Mouse (Mus musculus) kidney, postnatal 0 days (tissue): ENCODE measurements around the gene Spa17. TPM values are rescaled to one million over a fixed set of nuclear protein-coding genes. Genes with fewer than 3 reads are reported as not detected.

ENCODE experiments used
- ATAC-seq: fragments of 200-750 bp; cut with Nextera tagmentation; replicated peaks from 2 replicates; pipeline ENCODE4 v1.8.0; 2017; ENCODE audit warnings: low read depth, moderate number of reproducible peaks, moderate TSS enrichment, moderate library complexity; ENCODE audit not compliant: low FRiP score
- DNase-seq: peaks from one replicate; pipeline ENCODE4 v3.0.0-alpha.2; 2016; ENCODE audit warnings: low spot score
- H3K27ac ChIP-seq: fragments of 300-500 bp; sonication (generic); 2 replicates; pipeline ENCODE4 v1.5.1; 2014; ENCODE audit warnings: mild to moderate bottlenecking
- H3K27me3 ChIP-seq: fragments of 300-500 bp; sonication (generic); 2 replicates; pipeline ENCODE4 v1.6.1; 2014; ENCODE audit warnings: low read length, mixed read lengths; ENCODE audit not compliant: insufficient read depth
- H3K36me3 ChIP-seq: fragments of 300-500 bp; sonication (generic); 2 replicates; pipeline ENCODE4 v1.6.1; 2014; ENCODE audit warnings: low read length, mixed read lengths; ENCODE audit not compliant: insufficient read depth
- H3K4me1 ChIP-seq: fragments of 300-500 bp; sonication (generic); replicated peaks from 2 replicates; pipeline ENCODE4 v1.6.1; 2014; ENCODE audit warnings: antibody characterized with exemption, low read length, mixed read lengths; ENCODE audit not compliant: insufficient read depth
- H3K4me2 ChIP-seq: fragments of 300-500 bp; sonication (generic); 2 replicates; pipeline ENCODE4 v1.6.1; 2014; ENCODE audit warnings: mild to moderate bottlenecking, low read length, moderate library complexity, mixed read lengths
- H3K4me3 ChIP-seq: fragments of 300-500 bp; sonication (generic); replicated peaks from 2 replicates; pipeline ENCODE4 v1.5.1; 2014; ENCODE audit warnings: low read depth, low read length
- H3K9ac ChIP-seq: fragments of 300-500 bp; sonication (generic); 2 replicates; pipeline ENCODE4 v1.6.1; 2014; ENCODE audit warnings: low read depth, low read length
- H3K9me3 ChIP-seq: fragments of 300-500 bp; sonication (generic); replicated peaks from 2 replicates; pipeline ENCODE4 v1.6.1; 2016; ENCODE audit warnings: low read length, inconsistent platforms, mixed read lengths
- CTCF ChIP-seq: IDR thresholded peaks from 2 replicates; pipeline ENCODE4 v1.5.1; 2016; ENCODE audit warnings: antibody characterized with exemption, low read depth, mild to moderate bottlenecking, moderate library complexity
- WGBS: fragments of 180-500 bp; shearing (Covaris S2); extraction: QIAGEN DNeasy Blood & Tissue Kit; methylation state at CpG from one replicate; pipeline ENCODE4 v1.1.7; 2014; 5-methylcytosine and 5-hydroxymethylcytosine counted together
- polyA plus RNA-seq: library from polyadenylated mRNA; unstranded; fragments of >200 nt; fragmentation: Nextera tagmentation; extraction: Ambion mirVana; gene quantifications from 2 replicates; pipeline ENCODE4 v1.2.1, GENCODE M21; 2015

Spa17 gene
- polyA plus RNA-seq, 1 experiment from 2014 or later: 12.3 TPM

GRCm38 (mm10) chr9:37632305-37632704, 18.8 kb upstream of the Spa17 start:
- Histone ChIP-seq H3K36me3 (no peaks in the 10 kb centered on the region), H3K4me3 (no peak overlapping the region), H3K9ac (no peak overlapping the region), H3K27me3 (no peaks in the 10 kb centered on the region), H3K9me3 (no peaks in the 10 kb centered on the region), H3K27ac (no peak overlapping the region), H3K4me1 (no peaks in the 10 kb centered on the region), H3K4me2 (no peak overlapping the region)
- TF ChIP-seq CTCF: no peak
- DNase-seq (no peak), ATAC-seq (no peak)
- WGBS: 77% methylated on average over 2 of the region's 2 CpGs

DNA sequence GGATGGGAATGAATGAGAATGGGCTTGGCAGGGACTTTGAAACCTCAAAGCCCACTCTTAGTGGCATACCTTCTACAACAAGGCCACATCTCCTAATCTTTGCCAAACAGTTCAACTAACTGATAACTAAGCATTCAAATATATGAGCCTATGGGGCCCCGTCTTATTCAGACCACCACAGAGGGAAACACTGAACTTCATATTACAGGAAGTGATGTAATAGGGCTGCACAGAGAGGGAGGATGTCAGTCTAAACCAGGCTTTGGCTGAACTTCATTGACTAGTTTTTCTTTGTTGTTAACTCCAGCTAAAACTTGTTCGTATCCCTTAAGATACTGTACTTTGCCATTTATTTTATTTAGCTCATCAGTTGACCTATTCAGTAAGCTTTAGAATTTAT, 16.4 kb upstream of the Spa17 start:
- no peaks in the 10 kb centered on the region for H3K36me3 ChIP-seq
- no peaks in the 10 kb centered on the region for H3K27me3 ChIP-seq
- no peak overlapping the region for H3K27ac ChIP-seq
- H3K4me1 ChIP-seq: no peaks in the 10 kb centered on the region
- H3K4me2 ChIP-seq: no peak overlapping the region
- no peak for TF ChIP-seq CTCF
- no peak for DNase-seq
- WGBS: 83% methylated on average over 2 of the region's 2 CpGs
- ATAC-seq: no peak
- no peak overlapping the region for H3K9ac ChIP-seq
- no peaks in the 10 kb centered on the region for H3K9me3 ChIP-seq
- H3K4me3 ChIP-seq: no peak overlapping the region

DNA sequence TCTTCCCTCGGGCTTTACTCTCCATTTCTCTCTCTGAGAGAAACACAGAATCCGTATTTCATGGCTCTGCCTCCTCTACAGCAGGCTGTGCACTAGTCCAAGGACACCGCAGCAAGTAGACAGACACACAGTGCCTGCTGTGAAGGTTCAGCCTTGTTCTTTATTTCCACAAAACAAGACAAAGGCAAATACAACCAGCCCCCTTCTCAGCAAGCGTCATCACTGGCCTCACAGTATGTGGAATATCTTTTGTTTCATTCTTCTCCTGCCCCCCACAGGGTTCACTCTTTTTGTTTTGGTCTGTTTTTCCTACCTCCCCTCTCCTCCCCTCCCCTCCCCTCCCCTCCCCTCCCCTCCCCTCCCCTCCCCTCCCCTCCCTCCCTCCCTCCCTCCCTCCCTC, 15.1 kb upstream of the Spa17 start:
- Histone ChIP-seq H3K4me3 (no peak overlapping the region), H3K4me2 (no peak overlapping the region), H3K9ac (no peak overlapping the region), H3K4me1 (no peaks in the 10 kb centered on the region), H3K36me3 (no peaks in the 10 kb centered on the region), H3K27ac (no peak overlapping the region), H3K27me3 (no peaks in the 10 kb centered on the region), H3K9me3 (no peaks in the 10 kb centered on the region)
- no peak for DNase-seq
- ATAC-seq: no peak
- WGBS: 76% methylated on average over 4 of the region's 4 CpGs
- TF ChIP-seq CTCF: no peak

- H3K27me3 ChIP-seq: no peaks in the 10 kb centered on the region
- no peaks in the 10 kb centered on the region for H3K4me1 ChIP-seq
- no peaks in the 10 kb centered on the region for H3K9me3 ChIP-seq
- ATAC-seq (no peak), DNase-seq (no peak)
- no peak overlapping the region for H3K9ac ChIP-seq
- no peak overlapping the region for H3K4me3 ChIP-seq
- no peak overlapping the region for H3K27ac ChIP-seq
- H3K36me3 ChIP-seq: no peaks in the 10 kb centered on the region
- no peak overlapping the region for H3K4me2 ChIP-seq
- no peak for TF ChIP-seq CTCF
- WGBS: 91% methylated on average over 1 of the region's 1 CpGs
These were observed 13.7 kb upstream of the Spa17 start for GRCm38 (mm10) chr9:37627263-37627662.

GRCm38 (mm10) chr9:37626103-37626567, 12.6 kb upstream of the Spa17 start:
- no peaks in the 10 kb centered on the region for H3K9me3 ChIP-seq
- no peak overlapping the region for H3K4me3 ChIP-seq
- H3K27ac ChIP-seq: no peak overlapping the region
- 23% methylated on average over 3 of the region's 3 CpGs for WGBS
- no peak for ATAC-seq
- H3K9ac ChIP-seq: no peak overlapping the region
- H3K4me2 ChIP-seq: no peak overlapping the region
- TF ChIP-seq CTCF: no peak
- no peaks in the 10 kb centered on the region for H3K27me3 ChIP-seq
- H3K36me3 ChIP-seq: no peaks in the 10 kb centered on the region
- H3K4me1 ChIP-seq: no peaks in the 10 kb centered on the region
- no peak for DNase-seq

- TF ChIP-seq CTCF: no peak
- H3K4me1 ChIP-seq: no peaks in the 10 kb centered on the region
- ATAC-seq: no peak
- WGBS: 41% methylated on average over 7 of the region's 7 CpGs
- no peak for DNase-seq
- no peaks in the 10 kb centered on the region for H3K27me3 ChIP-seq
- no peak overlapping the region for H3K4me2 ChIP-seq
- no peaks in the 10 kb centered on the region for H3K9me3 ChIP-seq
- H3K4me3 ChIP-seq: no peak overlapping the region
- H3K27ac ChIP-seq: no peak overlapping the region
- no peaks in the 10 kb centered on the region for H3K36me3 ChIP-seq
- no peak overlapping the region for H3K9ac ChIP-seq
These were observed 12.1 kb upstream of the Spa17 start for GRCm38 (mm10) chr9:37625641-37626040.

- no peaks in the 10 kb centered on the region for H3K9me3 ChIP-seq
- no peak overlapping the region for H3K4me2 ChIP-seq
- no peak overlapping the region for H3K4me3 ChIP-seq
- no peak for DNase-seq
- WGBS: 44% methylated on average over 3 of the region's 3 CpGs
- H3K9ac ChIP-seq: no peak overlapping the region
- ATAC-seq: no peak
- H3K27me3 ChIP-seq: no peaks in the 10 kb centered on the region
- no peaks in the 10 kb centered on the region for H3K36me3 ChIP-seq
- H3K4me1 ChIP-seq: no peaks in the 10 kb centered on the region
- H3K27ac ChIP-seq: no peak overlapping the region
- TF ChIP-seq CTCF: no peak
These were observed 11.6 kb upstream of the Spa17 start for GRCm38 (mm10) chr9:37625129-37625528.
